Mouse (Mus musculus): ENCODE results near the gene Eif4enif1.

Eif4enif1 gene

GRCm38 (mm10) chr11:3201326-3202230 is 614 bp upstream of the Eif4enif1 start:
- H3K9me3 ChIP-seq (ENCODE audit: low read length): no peaks in the 10 kb centered on the region
- H3K27me3 ChIP-seq (ENCODE audit: insufficient read depth, low read length): no peaks in the 10 kb centered on the region
- H3K36me3 ChIP-seq (ENCODE audit: insufficient read depth, low read length): peaks cover 24% of the 10 kb centered on the region
- no peak for TF ChIP-seq POU5F1 (IDR thresholded peaks at IDR 0.05; ENCODE audit: borderline replicate concordance, low read length)
- TF ChIP-seq CTCF (conservative IDR thresholded peaks at IDR 0.05; ENCODE audit: low read length): no peak
- no peak for TF ChIP-seq NANOG (IDR thresholded peaks at IDR 0.05; ENCODE audit: borderline replicate concordance, low read length)
- H3K4me3 ChIP-seq (replicated peaks; ENCODE audit: low read length): peak overlapping the region; percentile 66
- peaks cover 28% of the 10 kb centered on the region for H3K4me1 ChIP-seq (replicated peaks; ENCODE audit: low read depth, low read length)

DNA sequence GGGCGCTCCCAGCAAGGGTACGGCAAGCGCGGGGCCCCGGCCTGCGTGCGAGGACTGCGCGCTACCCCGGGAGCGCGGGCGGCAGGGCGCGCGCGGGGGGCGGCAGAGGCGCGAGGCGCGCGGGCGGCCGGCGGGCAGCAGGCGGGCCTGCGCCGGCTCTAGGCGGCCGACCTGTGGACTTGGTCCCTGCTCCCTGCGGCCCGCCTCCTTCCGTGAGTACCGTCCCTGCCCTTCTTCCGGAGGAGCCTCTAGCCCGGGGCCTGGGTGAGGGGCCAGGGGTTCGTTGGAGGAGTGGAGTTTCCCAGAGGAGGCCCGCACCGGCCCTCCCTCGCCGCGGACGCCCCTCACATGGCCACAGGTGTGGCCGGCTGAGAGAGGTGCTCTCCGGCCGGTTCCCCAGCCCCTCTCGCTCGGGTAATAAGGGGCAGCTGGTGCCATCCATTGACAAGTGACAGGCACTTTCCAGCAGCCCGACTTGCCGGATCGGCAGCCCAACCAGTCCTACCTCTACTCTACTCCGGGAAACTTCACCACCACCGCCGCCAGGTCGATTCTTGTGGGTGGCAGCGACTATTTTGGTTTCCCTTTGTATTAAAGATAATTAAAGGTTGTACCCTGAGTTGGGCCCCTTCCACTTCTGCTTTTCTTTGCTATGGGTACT is 719 bp downstream of the Eif4enif1 start:
- Histone ChIP-seq H3K4me3 (replicated peaks; ENCODE audit: low read length) (peak overlapping the region; percentile 76), H3K9me3 (ENCODE audit: low read length) (no peaks in the 10 kb centered on the region), H3K27me3 (ENCODE audit: insufficient read depth, low read length) (no peaks in the 10 kb centered on the region), H3K36me3 (ENCODE audit: insufficient read depth, low read length) (peaks cover 36% of the 10 kb centered on the region), H3K4me1 (replicated peaks; ENCODE audit: low read depth, low read length) (peaks cover 38% of the 10 kb centered on the region)
- TF ChIP-seq NANOG (IDR thresholded peaks at IDR 0.05; ENCODE audit: borderline replicate concordance, low read length): no peak
- TF ChIP-seq CTCF (conservative IDR thresholded peaks at IDR 0.05; ENCODE audit: low read length): no peak
- no peak for TF ChIP-seq POU5F1 (IDR thresholded peaks at IDR 0.05; ENCODE audit: borderline replicate concordance, low read length)

DNA sequence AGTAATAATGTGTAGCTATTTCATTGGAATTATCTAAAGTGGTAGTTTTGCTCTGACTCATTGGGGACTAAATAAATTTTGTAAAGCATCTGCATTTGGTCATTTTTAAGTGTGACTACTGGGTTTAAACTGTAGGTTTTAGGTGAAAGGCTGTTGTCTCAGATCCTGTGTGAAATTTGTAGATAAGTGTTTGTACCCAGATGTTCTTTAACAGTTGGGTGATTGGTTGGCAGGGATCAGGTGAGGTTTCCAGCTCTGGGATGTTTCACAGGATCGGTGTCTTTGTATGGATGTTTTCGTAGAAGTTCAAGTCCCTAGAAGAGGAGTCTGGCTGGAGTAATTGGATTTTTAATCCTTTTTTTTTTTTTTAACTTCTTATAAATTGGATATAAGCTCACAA is 1.6 kb downstream of the Eif4enif1 start:
- Histone ChIP-seq H3K36me3 (ENCODE audit: insufficient read depth, low read length) (peaks cover 43% of the 10 kb centered on the region), H3K4me1 (replicated peaks; ENCODE audit: low read depth, low read length) (peaks cover 38% of the 10 kb centered on the region), H3K27me3 (ENCODE audit: insufficient read depth, low read length) (no peaks in the 10 kb centered on the region), H3K4me3 (replicated peaks; ENCODE audit: low read length) (peak overlapping the region; percentile 76), H3K9me3 (ENCODE audit: low read length) (no peaks in the 10 kb centered on the region)
- no peak for TF ChIP-seq CTCF (conservative IDR thresholded peaks at IDR 0.05; ENCODE audit: low read length)
- TF ChIP-seq POU5F1 (IDR thresholded peaks at IDR 0.05; ENCODE audit: borderline replicate concordance, low read length): no peak
- no peak for TF ChIP-seq NANOG (IDR thresholded peaks at IDR 0.05; ENCODE audit: borderline replicate concordance, low read length)

- H3K4me1 ChIP-seq (replicated peaks; ENCODE audit: low read depth, low read length): peaks cover 38% of the 10 kb centered on the region
- no peaks in the 10 kb centered on the region for H3K27me3 ChIP-seq (ENCODE audit: insufficient read depth, low read length)
- peaks cover 54% of the 10 kb centered on the region for H3K36me3 ChIP-seq (ENCODE audit: insufficient read depth, low read length)
- TF ChIP-seq NANOG (IDR thresholded peaks at IDR 0.05; ENCODE audit: borderline replicate concordance, low read length) (no peak), POU5F1 (IDR thresholded peaks at IDR 0.05; ENCODE audit: borderline replicate concordance, low read length) (no peak), CTCF (conservative IDR thresholded peaks at IDR 0.05; ENCODE audit: low read length) (no peak)
- no peaks in the 10 kb centered on the region for H3K9me3 ChIP-seq (ENCODE audit: low read length)
- no peak overlapping the region for H3K4me3 ChIP-seq (replicated peaks; ENCODE audit: low read length)
Measured at GRCm38 (mm10) chr11:3205207-3205606, 3.0 kb downstream of the Eif4enif1 start.

DNA sequence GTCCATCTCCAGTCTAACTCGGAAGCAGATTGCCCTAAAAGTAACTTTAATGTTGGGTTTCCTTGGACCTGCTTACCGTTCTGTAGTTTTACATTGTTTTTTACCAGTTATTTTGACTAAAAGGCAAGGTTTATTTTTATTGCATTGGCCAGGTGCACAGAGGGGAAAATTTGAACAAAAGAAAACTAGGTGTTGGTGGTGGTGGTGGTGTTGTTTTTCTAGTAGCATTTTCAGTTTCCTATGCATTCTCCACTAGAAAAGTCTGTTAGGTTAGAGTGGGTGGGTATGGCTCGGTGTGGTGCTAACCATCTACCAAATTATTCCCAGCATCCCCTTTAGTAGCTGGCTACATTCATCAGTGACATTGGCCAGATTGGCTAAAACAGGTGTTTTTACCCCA is 4.6 kb downstream of the Eif4enif1 start:
- Histone ChIP-seq H3K9me3 (ENCODE audit: low read length) (no peaks in the 10 kb centered on the region), H3K4me3 (replicated peaks; ENCODE audit: low read length) (no peak overlapping the region), H3K27me3 (ENCODE audit: insufficient read depth, low read length) (no peaks in the 10 kb centered on the region), H3K36me3 (ENCODE audit: insufficient read depth, low read length) (peaks cover 67% of the 10 kb centered on the region), H3K4me1 (replicated peaks; ENCODE audit: low read depth, low read length) (peaks cover 43% of the 10 kb centered on the region)
- TF ChIP-seq CTCF (conservative IDR thresholded peaks at IDR 0.05; ENCODE audit: low read length): no peak
- no peak for TF ChIP-seq NANOG (IDR thresholded peaks at IDR 0.05; ENCODE audit: borderline replicate concordance, low read length)
- no peak for TF ChIP-seq POU5F1 (IDR thresholded peaks at IDR 0.05; ENCODE audit: borderline replicate concordance, low read length)

GRCm38 (mm10) chr11:3212526-3212925 is 10.3 kb downstream of the Eif4enif1 start:
- H3K4me1 ChIP-seq (replicated peaks; ENCODE audit: low read depth, low read length): peaks cover 11% of the 10 kb centered on the region
- no peaks in the 10 kb centered on the region for H3K27me3 ChIP-seq (ENCODE audit: insufficient read depth, low read length)
- no peak overlapping the region for H3K4me3 ChIP-seq (replicated peaks; ENCODE audit: low read length)
- no peaks in the 10 kb centered on the region for H3K9me3 ChIP-seq (ENCODE audit: low read length)
- H3K36me3 ChIP-seq (ENCODE audit: insufficient read depth, low read length): peaks cover 88% of the 10 kb centered on the region
- TF ChIP-seq NANOG (IDR thresholded peaks at IDR 0.05; ENCODE audit: borderline replicate concordance, low read length): no peak
- TF ChIP-seq POU5F1 (IDR thresholded peaks at IDR 0.05; ENCODE audit: borderline replicate concordance, low read length): no peak
- no peak for TF ChIP-seq CTCF (conservative IDR thresholded peaks at IDR 0.05; ENCODE audit: low read length)

DNA sequence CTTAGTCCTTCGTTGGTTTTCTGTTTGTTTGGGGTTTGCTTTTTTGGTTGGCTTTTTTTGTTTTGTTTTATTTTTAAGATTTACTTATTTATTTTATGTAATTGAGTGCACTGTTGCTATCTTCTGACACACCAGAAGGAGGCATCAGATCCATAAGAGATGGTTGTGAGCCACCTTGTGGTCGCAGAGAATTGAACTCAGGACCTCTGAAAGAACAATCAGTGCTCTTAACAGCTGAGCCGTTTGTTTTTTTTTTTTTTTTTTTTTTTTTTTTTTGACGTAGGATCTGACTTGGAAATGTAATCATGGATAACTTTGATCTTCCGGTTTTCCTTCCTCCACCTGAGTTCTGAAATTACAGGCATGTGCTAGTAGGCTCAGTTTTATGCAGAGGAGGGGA is 20.9 kb downstream of the Eif4enif1 start:
- Histone ChIP-seq H3K4me3 (replicated peaks; ENCODE audit: low read length) (no peak overlapping the region), H3K4me1 (replicated peaks; ENCODE audit: low read depth, low read length) (no peaks in the 10 kb centered on the region), H3K36me3 (ENCODE audit: insufficient read depth, low read length) (peaks cover 90% of the 10 kb centered on the region), H3K27me3 (ENCODE audit: insufficient read depth, low read length) (no peaks in the 10 kb centered on the region), H3K9me3 (ENCODE audit: low read length) (no peaks in the 10 kb centered on the region)
- 0 out of 2 replicates have a peak, but pooled peaks have one; percentile 2 for TF ChIP-seq CTCF (conservative IDR thresholded peaks at IDR 0.05; ENCODE audit: low read length)
- TF ChIP-seq POU5F1 (IDR thresholded peaks at IDR 0.05; ENCODE audit: borderline replicate concordance, low read length): no peak

DNA sequence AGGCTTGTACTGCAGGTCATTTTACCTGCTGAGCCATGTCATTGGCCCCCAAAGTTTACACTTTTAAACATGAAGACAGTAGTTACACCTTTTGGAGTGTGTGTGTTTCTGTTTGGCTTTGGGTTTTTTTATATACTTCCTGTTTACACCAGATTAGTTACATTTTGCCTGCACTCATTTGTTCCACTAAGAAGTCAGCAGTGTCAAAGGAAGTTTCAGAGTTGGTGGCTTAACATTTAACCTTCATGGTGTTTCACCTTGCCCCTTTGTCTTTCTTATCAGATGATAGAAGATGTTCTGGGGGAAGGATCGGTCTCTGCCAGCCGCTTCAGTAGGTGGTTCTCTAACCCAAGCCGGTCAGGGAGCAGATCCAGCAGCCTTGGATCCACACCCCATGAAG is 24.9 kb downstream of the Eif4enif1 start:
- Histone ChIP-seq H3K36me3 (ENCODE audit: insufficient read depth, low read length) (peaks cover 93% of the 10 kb centered on the region), H3K27me3 (ENCODE audit: insufficient read depth, low read length) (no peaks in the 10 kb centered on the region), H3K4me1 (replicated peaks; ENCODE audit: low read depth, low read length) (no peaks in the 10 kb centered on the region), H3K4me3 (replicated peaks; ENCODE audit: low read length) (no peak overlapping the region), H3K9me3 (ENCODE audit: low read length) (no peaks in the 10 kb centered on the region)
- TF ChIP-seq NANOG (IDR thresholded peaks at IDR 0.05; ENCODE audit: borderline replicate concordance, low read length): no peak
- TF ChIP-seq CTCF (conservative IDR thresholded peaks at IDR 0.05; ENCODE audit: low read length): no peak
- TF ChIP-seq POU5F1 (IDR thresholded peaks at IDR 0.05; ENCODE audit: borderline replicate concordance, low read length): no peak

Measured in E14TG2a.4 (cell line).